9 mouse cellular contexts compared by ENCODE assay signal in the genomic region with DNA sequence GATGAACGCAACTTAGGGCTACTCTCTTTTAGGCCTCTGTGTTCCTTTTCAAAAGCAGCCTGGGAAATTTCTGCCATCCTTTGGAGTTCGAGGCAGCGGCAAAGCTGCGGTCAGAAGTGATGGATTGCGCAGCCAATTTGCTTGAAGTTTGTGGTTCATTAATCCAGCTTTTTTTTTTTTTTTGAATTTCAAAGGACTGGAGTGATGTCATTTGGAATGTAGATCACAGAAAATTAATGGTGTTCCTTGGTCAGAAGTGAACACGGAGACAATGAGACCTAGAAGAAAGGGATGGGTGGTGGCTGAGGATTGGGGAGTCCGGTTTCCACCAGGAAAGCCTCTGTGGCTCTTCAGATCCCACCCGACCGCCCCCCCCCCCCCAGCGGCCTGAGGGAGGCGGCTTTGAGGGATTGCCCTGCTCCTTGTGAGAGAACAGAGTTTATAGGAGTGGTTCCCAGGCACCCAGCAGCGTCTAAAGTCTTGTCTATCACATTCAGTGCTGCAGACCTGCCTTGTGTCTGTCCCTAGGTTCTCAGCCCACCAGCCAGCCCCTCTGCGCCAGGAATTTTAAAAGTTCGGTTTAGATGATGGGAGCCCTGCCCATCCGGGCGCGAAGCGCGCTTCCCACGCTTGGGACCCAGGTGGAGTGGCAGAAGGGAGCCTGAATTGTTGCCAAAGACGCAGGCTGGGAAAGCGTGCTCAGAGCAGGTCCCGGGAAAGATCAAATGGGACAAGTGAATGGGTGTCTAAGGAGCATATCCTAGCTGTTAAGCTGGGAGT.
DNase-seq lines count a peak whose midpoint lies in the region; ATAC-seq lines count a peak whose summit lies in the region.
"Had no signal": no experiment of that assay in that cellular context is flagged by ENCODE, and none has a peak within 500 bp of the region (broad histone marks: within the 10 kb centered on the region; RNA-seq: fewer than 3 reads in every experiment).

No protein-coding gene starts in this region.

- H3K9me3 ChIP-seq in hindbrain, embryonic 15.5 days: no peaks in the 10 kb centered on the region
- no peaks in the 10 kb centered on the region for H3K9me3 ChIP-seq in midbrain, embryonic 15.5 days

- 6% methylated on average over 21 of the region's 23 CpGs for WGBS in hindbrain, embryonic 15.5 days
- 6% methylated on average over 23 of the region's 23 CpGs for WGBS in midbrain, embryonic 15.5 days

- peak overlapping the region; percentile 49 for H3K4me2 ChIP-seq in hindbrain, embryonic 15.5 days
- H3K4me2 ChIP-seq in midbrain, embryonic 15.5 days: peak overlapping the region; percentile 44

- no peak overlapping the region for H3K27ac ChIP-seq in hindbrain, embryonic 15.5 days (replicated peaks)
- peak overlapping the region; percentile 21; the same call in 1 of the 2 replicates for H3K27ac ChIP-seq in midbrain, embryonic 15.5 days
- H3K27ac ChIP-seq: left cerebral cortex, adult 2 months had no signal

- no peaks in the 10 kb centered on the region for H3K36me3 ChIP-seq in hindbrain, embryonic 15.5 days
- H3K36me3 ChIP-seq in midbrain, embryonic 15.5 days (replicated peaks): no peaks in the 10 kb centered on the region

- no peaks in the 10 kb centered on the region for H3K27me3 ChIP-seq in hindbrain, embryonic 15.5 days
- H3K27me3 ChIP-seq in midbrain, embryonic 15.5 days (replicated peaks): no peaks in the 10 kb centered on the region; the same call in 1 of the 2 replicates

- peak overlapping the region; percentile 9 for H3K4me3 ChIP-seq in hindbrain, embryonic 15.5 days
- peak overlapping the region; percentile 17; the same call in 1 of the 2 replicates for H3K4me3 ChIP-seq in midbrain, embryonic 15.5 days
- H3K4me3 ChIP-seq: left cerebral cortex, adult 2 months had no signal

- peaks cover 7% of the 10 kb centered on the region for H3K4me1 ChIP-seq in hindbrain, embryonic 15.5 days (replicated peaks)
- H3K4me1 ChIP-seq in midbrain, embryonic 15.5 days: peaks cover 10% of the 10 kb centered on the region

- peak; percentile 34; the same call in 1 of the 2 replicates for ATAC-seq in frontal cortex, adult (ENCODE audit: low TSS enrichment)
- peak; percentile 84 for ATAC-seq in hindbrain, embryonic 15.5 days (ENCODE audit: low FRiP score, low read depth)
- peak; percentile 91 for ATAC-seq in midbrain, embryonic 15.5 days (replicated peaks)
- no peak for ATAC-seq in erythroblast, adult 5-6 weeks (replicated peaks; ENCODE audit: low FRiP score, poor library complexity, severe bottlenecking)

- DNase-seq in frontal cortex, adult 2 months (ENCODE audit: extremely low spot score in 1 of 2, low spot score in 1 of 2): no peak
- DNase-seq in embryo, embryonic 10.5 days (ENCODE audit: low spot score): peak; percentile 76
- no peak for DNase-seq in adrenal gland, postnatal 36 days
- no peak for DNase-seq in gastrocnemius, adult 8-10 months (ENCODE audit: low spot score in 2 of 2)

- H3K9ac ChIP-seq in hindbrain, embryonic 15.5 days: no peak overlapping the region
- no peak overlapping the region for H3K9ac ChIP-seq in midbrain, embryonic 15.5 days
